ENCODE assay signal across 8 mouse cellular contexts in genomic region chr5:131647683-131648119, GRCm38 (mm10).
DNase-seq lines count a peak whose midpoint lies in the region; ATAC-seq lines count a peak whose summit lies in the region.

No protein-coding gene starts in this region.

- 0 out of 2 replicates have a peak overlapping the region, but pooled peaks have one; percentile 36 for H3K27ac ChIP-seq in embryonic facial prominence, embryonic 14.5 days (replicated peaks; ENCODE audit: low read depth, low read length)
- H3K27ac ChIP-seq in heart, embryonic 12.5 days (ENCODE audit: poor library complexity, severe bottlenecking): peak overlapping the region; percentile 72
- H3K27ac ChIP-seq in limb, embryonic 12.5 days: peak overlapping the region; percentile 53

- H3K27me3 ChIP-seq in embryonic facial prominence, embryonic 14.5 days (replicated peaks; ENCODE audit: control insufficient read depth, insufficient read depth, low read length): no peaks in the 10 kb centered on the region
- no peaks in the 10 kb centered on the region for H3K27me3 ChIP-seq in heart, embryonic 12.5 days (replicated peaks)
- peaks cover 14% of the 10 kb centered on the region for H3K27me3 ChIP-seq in limb, embryonic 12.5 days

- no peak overlapping the region for H3K4me2 ChIP-seq in embryonic facial prominence, embryonic 14.5 days (ENCODE audit: low read depth, low read length)
- no peak overlapping the region for H3K4me2 ChIP-seq in heart, embryonic 12.5 days
- no peak overlapping the region for H3K4me2 ChIP-seq in limb, embryonic 12.5 days

- H3K9ac ChIP-seq in embryonic facial prominence, embryonic 14.5 days (ENCODE audit: low read depth, low read length): no peak overlapping the region
- H3K9ac ChIP-seq in heart, embryonic 12.5 days: no peak overlapping the region
- H3K9ac ChIP-seq in limb, embryonic 12.5 days (replicated peaks): 0 out of 2 replicates have a peak overlapping the region, but pooled peaks have one; percentile 18

- no peaks in the 10 kb centered on the region for H3K36me3 ChIP-seq in embryonic facial prominence, embryonic 14.5 days (ENCODE audit: control insufficient read depth, insufficient read depth, low read length)
- H3K36me3 ChIP-seq in heart, embryonic 12.5 days: no peaks in the 10 kb centered on the region
- H3K36me3 ChIP-seq in limb, embryonic 12.5 days: no peaks in the 10 kb centered on the region

- H3K4me3 ChIP-seq in embryonic facial prominence, embryonic 14.5 days (ENCODE audit: low read depth, low read length): no peak overlapping the region
- no peak overlapping the region for H3K4me3 ChIP-seq in heart, embryonic 12.5 days
- H3K4me3 ChIP-seq in limb, embryonic 12.5 days (replicated peaks): no peak overlapping the region

- ATAC-seq in embryonic facial prominence, embryonic 14.5 days (ENCODE audit: low read depth): peak; percentile 51; the same call in 1 of the 2 replicates
- ATAC-seq in heart, embryonic 12.5 days (ENCODE audit: insufficient number of reproducible peaks, low FRiP score): no peak
- peak; percentile 63; the same call in 1 of the 2 replicates for ATAC-seq in limb, embryonic 12.5 days (ENCODE audit: insufficient number of reproducible peaks, insufficient read depth, low FRiP score, low TSS enrichment, low read depth)

- intact Hi-C loops in left cerebral cortex, postnatal 36 days (cut with DNase I): loop anchor here (10.0 kb wide), 1 partner anchor 113 kb away; no protein-coding TSS in a partner anchor

- peaks cover 28% of the 10 kb centered on the region for H3K4me1 ChIP-seq in embryonic facial prominence, embryonic 14.5 days (ENCODE audit: control insufficient read depth, insufficient read depth, low read length)
- H3K4me1 ChIP-seq in heart, embryonic 12.5 days (replicated peaks): peaks cover 54% of the 10 kb centered on the region
- peaks cover 56% of the 10 kb centered on the region for H3K4me1 ChIP-seq in limb, embryonic 12.5 days (replicated peaks)

- H3K9me3 ChIP-seq in embryonic facial prominence, embryonic 14.5 days (ENCODE audit: control insufficient read depth, low read length): no peaks in the 10 kb centered on the region
- H3K9me3 ChIP-seq in heart, embryonic 12.5 days (replicated peaks): no peaks in the 10 kb centered on the region
- H3K9me3 ChIP-seq in limb, embryonic 12.5 days: no peaks in the 10 kb centered on the region

- DNase-seq in left cerebral cortex, postnatal 36 days (ENCODE audit: low spot score in 2 of 2): peak; percentile 10 to 18
- DNase-seq in left cerebral cortex, adult 8-10 months (ENCODE audit: low spot score in 2 of 2): no peak
- DNase-seq in embryonic facial prominence, embryonic 14.5 days (ENCODE audit: low spot score): peak; percentile 81
- DNase-seq in layer of hippocampus, postnatal 14 days (ENCODE audit: low spot score in 2 of 2): no peak
- DNase-seq in right cerebral cortex, adult 2 months (ENCODE audit: low spot score in 2 of 2): no peak
- DNase-seq in thymus, postnatal 36 days: no peak

- WGBS in embryonic facial prominence, embryonic 14.5 days: 10% methylated on average over 4 of the region's 4 CpGs
- 13% methylated on average over 4 of the region's 4 CpGs for WGBS in heart, embryonic 12.5 days
- WGBS in limb, embryonic 12.5 days: 6% methylated on average over 4 of the region's 4 CpGs

Comparison
In these comparisons a context has a peak if more than half of its experiments do, and no peak if none do; other contexts are left out.
1. DNase-seq: peak in left cerebral cortex, postnatal 36 days (2 of 2) and embryonic facial prominence, embryonic 14.5 days (single experiment); none in left cerebral cortex, adult 8-10 months (0 of 2), layer of hippocampus, postnatal 14 days (0 of 2), right cerebral cortex, adult 2 months (0 of 2) and thymus, postnatal 36 days (0 of 2).
2. Peak in every context shown above with its lines, with median percentiles within 50 percentile points of each other: H3K27ac ChIP-seq.